In the genomic region with DNA sequence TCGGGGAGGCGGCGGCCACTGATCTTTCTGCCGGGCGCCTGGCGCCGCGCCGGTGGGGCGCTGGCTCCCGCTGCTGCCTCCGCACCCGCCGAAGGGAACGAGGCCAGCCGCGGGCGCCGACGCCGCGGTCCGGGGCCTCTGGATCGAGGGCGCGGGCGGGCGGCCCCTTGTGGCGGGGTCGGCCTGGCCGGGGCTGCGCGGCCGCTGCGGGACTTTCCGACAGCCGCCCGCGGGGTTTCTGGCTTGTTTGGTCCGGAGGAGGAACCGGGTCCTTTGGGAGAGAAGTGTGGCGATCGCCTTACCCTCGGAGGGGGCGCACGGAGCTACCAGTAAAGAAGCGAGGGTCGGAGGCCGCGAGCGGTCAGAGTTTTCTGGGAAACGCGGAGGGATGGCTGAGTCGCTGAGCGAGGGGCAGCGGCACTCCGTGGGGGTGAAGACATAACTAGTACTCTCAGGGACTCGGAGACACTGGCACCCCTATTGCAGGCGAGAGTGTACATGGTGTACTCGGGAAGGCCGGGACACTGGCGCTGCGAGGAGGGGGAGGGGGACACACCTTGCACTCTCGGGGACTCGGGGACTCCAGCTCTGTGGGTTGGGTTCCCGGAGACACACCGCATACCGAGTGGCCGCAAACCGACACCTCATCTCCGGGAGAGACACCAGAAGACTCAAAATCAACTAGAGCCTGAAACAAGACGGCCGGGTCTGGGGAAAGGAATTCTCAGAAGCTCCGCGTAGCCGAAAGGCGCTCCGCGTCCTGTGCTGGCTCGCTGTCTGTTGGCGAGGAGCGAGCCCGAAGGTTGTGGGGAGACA, we compare ENCODE assay signal across 8 mouse cellular contexts. TPM values are rescaled to one million over a fixed set of nuclear protein-coding genes. Genes with fewer than 3 reads are reported as not detected.
DNase-seq lines count a peak whose midpoint lies in the region; ATAC-seq and TF ChIP-seq lines count a peak whose summit lies in the region.

No protein-coding gene starts in this region.

- H3K4me2 ChIP-seq in intestine, postnatal 0 days (replicated peaks; ENCODE audit: low read depth): peak overlapping the region; percentile 87
- peak overlapping the region; percentile 69 for H3K4me2 ChIP-seq in limb, embryonic 11.5 days (ENCODE audit: low read depth, severe bottlenecking)
- H3K4me2 ChIP-seq in midbrain, embryonic 11.5 days: peak overlapping the region; percentile 60

- peak overlapping the region; percentile 87 for H3K9ac ChIP-seq in intestine, postnatal 0 days (ENCODE audit: low read depth, low read length)
- H3K9ac ChIP-seq in limb, embryonic 11.5 days (ENCODE audit: low read length): peak overlapping the region; percentile 74
- H3K9ac ChIP-seq in midbrain, embryonic 11.5 days (ENCODE audit: low read length): peak overlapping the region; percentile 70

- peak overlapping the region; percentile 89 for H3K4me3 ChIP-seq in intestine, postnatal 0 days (ENCODE audit: low read depth, low read length)
- peak overlapping the region; percentile 66 for H3K4me3 ChIP-seq in limb, embryonic 11.5 days (ENCODE audit: low read depth, low read length)
- peak overlapping the region; percentile 80 for H3K4me3 ChIP-seq in midbrain, embryonic 11.5 days (ENCODE audit: low read depth, low read length)

- H3K36me3 ChIP-seq in intestine, postnatal 0 days (ENCODE audit: control insufficient read depth, insufficient read depth): no peaks in the 10 kb centered on the region
- no peaks in the 10 kb centered on the region for H3K36me3 ChIP-seq in limb, embryonic 11.5 days (ENCODE audit: control insufficient read depth, insufficient read depth, low read length)
- H3K36me3 ChIP-seq in midbrain, embryonic 11.5 days (ENCODE audit: control insufficient read depth, insufficient read depth, low read length): no peaks in the 10 kb centered on the region

- H3K4me1 ChIP-seq in intestine, postnatal 0 days (replicated peaks; ENCODE audit: control insufficient read depth, insufficient read depth, low read length): 0 out of 2 replicates have a peak, but pooled peaks cover 4% of the 10 kb centered on the region
- H3K4me1 ChIP-seq in limb, embryonic 11.5 days (ENCODE audit: control insufficient read depth, insufficient read depth, low read length): no peaks in the 10 kb centered on the region
- peaks cover 3% of the 10 kb centered on the region; the same call in 1 of the 2 replicates for H3K4me1 ChIP-seq in midbrain, embryonic 11.5 days (ENCODE audit: control insufficient read depth, insufficient read depth, low read length)

- H3K27ac ChIP-seq in intestine, postnatal 0 days (ENCODE audit: low read depth, low read length): peak overlapping the region; percentile 81
- H3K27ac ChIP-seq in limb, embryonic 11.5 days (replicated peaks; ENCODE audit: low read depth, low read length): no peak overlapping the region
- peak overlapping the region; percentile 40; the same call in 1 of the 2 replicates for H3K27ac ChIP-seq in midbrain, embryonic 11.5 days (ENCODE audit: low read depth, low read length)

- peak; percentile 67 to 69 for DNase-seq in adrenal gland, adult 18-20 months (ENCODE audit: low spot score in 2 of 2)
- DNase-seq in embryo, embryonic 9.5 days (ENCODE audit: extremely low spot score): peak; percentile 60
- peak; percentile 43 to 64 for DNase-seq in gastrocnemius, postnatal 4 days (ENCODE audit: low spot score in 2 of 2)
- peak; percentile 65 for DNase-seq in limb, embryonic 11.5 days (ENCODE audit: low spot score)
- peak; percentile 94 for DNase-seq in midbrain, embryonic 11.5 days (ENCODE audit: low spot score, missing footprints)
- peak; percentile 70 for DNase-seq in skeletal muscle tissue, adult 2 months (ENCODE audit: low read depth, low spot score)
- DNase-seq in yolk sac, embryonic 10.5 days (ENCODE audit: low spot score): peak; percentile 54

- TF ChIP-seq CTCF in intestine, postnatal 0 days (IDR thresholded peaks at IDR 0.05; ENCODE audit: low read depth): peak; percentile 41; the same call in 1 of the 2 replicates

- under 1% methylated on average over 79 of the region's 83 CpGs for whole genome bisulfite sequencing in intestine, postnatal 0 days
- WGBS in limb, embryonic 11.5 days: 1% methylated on average over 65 of the region's 83 CpGs
- under 1% methylated on average over 80 of the region's 83 CpGs for WGBS in midbrain, embryonic 11.5 days

- peak; percentile 70 for ATAC-seq in intestine, postnatal 0 days
- peak; percentile 31; the same call in 1 of the 2 replicates for ATAC-seq in limb, embryonic 11.5 days (ENCODE audit: insufficient number of reproducible peaks, low FRiP score, low TSS enrichment, low read depth)
- peak; percentile 75 for ATAC-seq in midbrain, embryonic 11.5 days (ENCODE audit: low FRiP score)

- H3K9me3 ChIP-seq in intestine, postnatal 0 days (ENCODE audit: control insufficient read depth): no peaks in the 10 kb centered on the region
- H3K9me3 ChIP-seq in limb, embryonic 11.5 days (ENCODE audit: control insufficient read depth, low read length): no peaks in the 10 kb centered on the region
- H3K9me3 ChIP-seq in midbrain, embryonic 11.5 days (ENCODE audit: control insufficient read depth, low read length): no peaks in the 10 kb centered on the region

- no peaks in the 10 kb centered on the region for H3K27me3 ChIP-seq in intestine, postnatal 0 days (replicated peaks; ENCODE audit: control insufficient read depth, insufficient read depth, low read length)
- H3K27me3 ChIP-seq in limb, embryonic 11.5 days (ENCODE audit: control insufficient read depth, insufficient read depth, low read length): peaks cover 12% of the 10 kb centered on the region
- H3K27me3 ChIP-seq in midbrain, embryonic 11.5 days (ENCODE audit: control insufficient read depth, insufficient read depth, low read length): peaks cover 7% of the 10 kb centered on the region; the same call in 1 of the 2 replicates

RNA-seq across cellular contexts. Expression of gene Ell2, which starts 1.5 kb away (rescaled TPM):
- 100 to 1,000 TPM; 123 to 143 TPM for total RNA-seq in adrenal gland, adult 18-20 months (2021)
- total RNA-seq in gastrocnemius, postnatal 4 days (2021): 10 to 100 TPM; 21.2 to 22.8 TPM
- 3.8 and 4.1 TPM in 2 replicates for polyA plus RNA-seq in intestine, postnatal 0 days (2015; fragmentation: Nextera tagmentation; extraction: Ambion mirVana)
- polyA plus RNA-seq in limb, embryonic 11.5 days (2014; fragmentation: Nextera tagmentation; extraction: Ambion mirVana): 4.3 and 4.8 TPM in 2 replicates
- 5.1 and 6.2 TPM in 2 replicates for polyA plus RNA-seq in midbrain, embryonic 11.5 days (2014; fragmentation: Nextera tagmentation; extraction: Ambion mirVana)
